Mouse (Mus musculus) ES-E14 (cell line): ENCODE data around the gene Nectin2. TPM values are rescaled to one million over a fixed set of nuclear protein-coding genes. Genes with fewer than 3 reads are reported as not detected.

Source experiments
- DNase-seq: peaks from one replicate; pipeline ENCODE4 v3.0.0-alpha.2; 2013; ENCODE audit warnings: low read depth, low spot score
- H3K27ac ChIP-seq: 2 replicates; pipeline ENCODE4 v1.5.1; 2012; ENCODE audit warnings: low read depth, mild to moderate bottlenecking, low read length, moderate library complexity, mixed read lengths; ENCODE audit not compliant: poor library complexity, insufficient read depth, severe bottlenecking
- H3K36me3 ChIP-seq: 2 replicates; pipeline ENCODE4 v1.6.1; 2012; ENCODE audit warnings: mild to moderate bottlenecking, low read length, moderate library complexity, mixed read lengths; ENCODE audit not compliant: control insufficient read depth, poor library complexity, insufficient read depth, severe bottlenecking
- H3K4me1 ChIP-seq, 2 experiments: fragments of 150-350 bp in 1 of 2; sonication (generic) in 1 of 2; 2 replicates each; pipeline ENCODE4 v1.6.1; 2012; ENCODE audit warnings: low read length in 2 of 2, mild to moderate bottlenecking in 1 of 2, mixed read lengths in 1 of 2; ENCODE audit not compliant: control insufficient read depth in 2 of 2, insufficient read depth in 2 of 2, poor library complexity in 1 of 2
- H3K4me3 ChIP-seq, 2 experiments: fragments of 150-350 bp in 1 of 2; sonication (generic) in 1 of 2; 2 replicates each; pipeline ENCODE4 v1.5.1; 2012; ENCODE audit warnings: low read length in 2 of 2, low read depth in 1 of 2, mild to moderate bottlenecking in 1 of 2, mixed read lengths in 1 of 2; ENCODE audit not compliant: insufficient read depth in 1 of 2, poor library complexity in 1 of 2, severe bottlenecking in 1 of 2
- H3K9ac ChIP-seq: 2 replicates; pipeline ENCODE4 v1.6.1; 2012; ENCODE audit warnings: low read depth, mild to moderate bottlenecking, low read length, mixed read lengths; ENCODE audit not compliant: poor library complexity, insufficient read depth, severe bottlenecking
- H3K9me3 ChIP-seq: fragments of 150-350 bp; sonication (generic); 2 replicates; pipeline ENCODE4 v1.6.1; 2012; ENCODE audit warnings: low read depth, mild to moderate bottlenecking, low read length; ENCODE audit not compliant: control insufficient read depth, insufficient read depth
- CHD2 ChIP-seq: IDR thresholded peaks from 2 replicates; pipeline ENCODE4 v1.6.1; 2014; ENCODE audit warnings: mild to moderate bottlenecking, low read depth, low read length, inconsistent platforms
- HCFC1 ChIP-seq: IDR thresholded peaks from 2 replicates; pipeline ENCODE4 v1.6.1; 2012; ENCODE audit warnings: low read length, inconsistent platforms, borderline replicate concordance; ENCODE audit not compliant: insufficient read depth
- MAFK ChIP-seq: IDR thresholded peaks from 2 replicates; pipeline ENCODE4 v1.6.1; 2014; ENCODE audit warnings: mild to moderate bottlenecking, low read depth, low read length, inconsistent platforms; ENCODE audit not compliant: insufficient read depth
- ZC3H11A ChIP-seq: IDR thresholded peaks from 2 replicates; pipeline ENCODE4 v1.6.1; 2012; ENCODE audit warnings: low read depth, mild to moderate bottlenecking, inconsistent platforms, low read length, borderline replicate concordance
- ZNF384 ChIP-seq: IDR thresholded peaks from 2 replicates; pipeline ENCODE4 v1.6.1; 2012; ENCODE audit warnings: low read depth, low read length, inconsistent platforms
- in situ Hi-C, 2 experiments: fragments of 600-800 bp; cut with MboI; formaldehyde crosslinking; loops; one replicate each; pipeline ENCODE4 v1.15.1; 2025; ENCODE audit warnings: low sequenced_read_pairs in 2 of 2, inconsistent platforms in 1 of 2; ENCODE audit not compliant: unreplicated experiment in 2 of 2
- total RNA-seq: library from RNA; depleted of rRNA; stranded (reverse); fragments of 300-350 nt; gene quantifications from 2 replicates; pipeline ENCODE4 v1.2.3, GENCODE M21; 2012

Nectin2 gene
- total RNA-seq, 1 experiment = 241 TPM

GRCm38 (mm10) chr7:19744590-19745385 is 5.5 kb downstream of the Nectin2 start:
- DNase-seq = no peak
- Histone ChIP-seq H3K9me3 (no peaks in the 10 kb centered on the region), H3K9ac (peak overlapping the region; percentile 24; the same call in 1 of the 2 replicates), H3K27ac (0 out of 2 replicates have a peak overlapping the region, but pooled peaks have one; percentile 5), H3K4me1 (peaks cover 15 to 28% of the 10 kb centered on the region in 2 experiments), H3K4me3 (peak overlapping the region; percentile 13 to 19; a peak in 3 of 4 replicates), H3K36me3 (peaks cover 28% of the 10 kb centered on the region)
- in situ Hi-C loops = loop anchor here in 1 of 2 experiments (5.0 kb wide), 2 partner anchors 43 to 128 kb away; no protein-coding TSS in a partner anchor
- TF ChIP-seq CHD2 (no peak), MAFK (no peak), ZC3H11A (no peak), HCFC1 (no peak), ZNF384 (no peak)

- Histone ChIP-seq H3K27ac (peak overlapping the region; percentile 59; the same call in 1 of the 2 replicates), H3K4me3 (no peak overlapping the region), H3K4me1 (peaks cover 15 to 33% of the 10 kb centered on the region in 2 experiments), H3K9ac (no peak overlapping the region), H3K9me3 (no peaks in the 10 kb centered on the region), H3K36me3 (peaks cover 35% of the 10 kb centered on the region)
- no peak for DNase-seq
- TF ChIP-seq MAFK (no peak), CHD2 (no peak), ZC3H11A (no peak), ZNF384 (no peak), HCFC1 (no peak)
- in situ Hi-C loops = no loop called here
Observed at GRCm38 (mm10) chr7:19743791-19744190, 6.5 kb downstream of the Nectin2 start.

DNA sequence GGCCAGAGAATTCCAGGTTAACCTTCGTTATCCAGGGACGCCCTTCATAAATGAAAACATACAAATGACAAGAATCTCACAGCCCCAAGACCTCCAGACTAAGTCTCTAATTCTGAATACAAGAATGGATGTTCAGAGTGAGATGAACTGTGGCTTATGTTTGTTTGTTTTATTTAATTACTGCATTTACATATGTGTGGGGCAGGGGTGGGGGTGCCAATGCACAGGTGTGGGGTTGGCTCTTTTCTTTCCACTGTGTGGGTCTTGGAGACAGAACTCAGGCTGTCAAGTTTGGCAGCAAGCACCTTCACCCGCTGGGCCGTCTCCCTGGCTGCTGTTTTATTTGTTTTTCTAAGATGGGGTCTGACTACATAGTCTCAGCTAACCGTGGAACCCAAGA is 7.8 kb downstream of the Nectin2 start:
- H3K27ac ChIP-seq = peak overlapping the region; percentile 77; the same call in 1 of the 2 replicates
- TF ChIP-seq ZNF384 (no peak), HCFC1 (no peak), CHD2 (no peak), ZC3H11A (no peak), MAFK (no peak)
- DNase-seq = no peak
- H3K4me1 ChIP-seq = peaks cover 13 to 33% of the 10 kb centered on the region in 2 experiments
- peak overlapping the region; percentile 4; the same call in 1 of the 2 replicates for H3K9ac ChIP-seq
- no peak overlapping the region; a peak in 1 of 4 replicates for H3K4me3 ChIP-seq
- H3K36me3 ChIP-seq = peaks cover 44% of the 10 kb centered on the region
- in situ Hi-C loops = no loop called here
- no peaks in the 10 kb centered on the region for H3K9me3 ChIP-seq

GRCm38 (mm10) chr7:19741329-19742031 is 8.8 kb downstream of the Nectin2 start:
- H3K27ac ChIP-seq = peak overlapping the region; percentile 82
- peak; percentile 77 for DNase-seq
- no peaks in the 10 kb centered on the region for H3K9me3 ChIP-seq
- H3K4me1 ChIP-seq = peaks cover 10 to 28% of the 10 kb centered on the region in 2 experiments
- H3K4me3 ChIP-seq = peak overlapping the region in 1 of 2 experiments; percentile 25; a peak in 2 of 4 replicates
- TF ChIP-seq MAFK (0 out of 2 replicates have a peak, but pooled peaks have one; percentile 25), ZC3H11A (no peak), CHD2 (no peak), HCFC1 (no peak), ZNF384 (no peak)
- in situ Hi-C loops = no loop called here
- H3K9ac ChIP-seq = peak overlapping the region; percentile 30; the same call in 1 of the 2 replicates
- peaks cover 54% of the 10 kb centered on the region for H3K36me3 ChIP-seq
